Mouse (Mus musculus) spleen, postnatal 10 days (tissue): ENCODE measurements around the gene Csf3r.

Experiments
- DNase-seq, 2 experiments: peaks; one replicate each; pipeline ENCODE4 v3.0.0; 2021 to 2022; ENCODE audit warnings: low spot score in 2 of 2

Gene Csf3r

DNA sequence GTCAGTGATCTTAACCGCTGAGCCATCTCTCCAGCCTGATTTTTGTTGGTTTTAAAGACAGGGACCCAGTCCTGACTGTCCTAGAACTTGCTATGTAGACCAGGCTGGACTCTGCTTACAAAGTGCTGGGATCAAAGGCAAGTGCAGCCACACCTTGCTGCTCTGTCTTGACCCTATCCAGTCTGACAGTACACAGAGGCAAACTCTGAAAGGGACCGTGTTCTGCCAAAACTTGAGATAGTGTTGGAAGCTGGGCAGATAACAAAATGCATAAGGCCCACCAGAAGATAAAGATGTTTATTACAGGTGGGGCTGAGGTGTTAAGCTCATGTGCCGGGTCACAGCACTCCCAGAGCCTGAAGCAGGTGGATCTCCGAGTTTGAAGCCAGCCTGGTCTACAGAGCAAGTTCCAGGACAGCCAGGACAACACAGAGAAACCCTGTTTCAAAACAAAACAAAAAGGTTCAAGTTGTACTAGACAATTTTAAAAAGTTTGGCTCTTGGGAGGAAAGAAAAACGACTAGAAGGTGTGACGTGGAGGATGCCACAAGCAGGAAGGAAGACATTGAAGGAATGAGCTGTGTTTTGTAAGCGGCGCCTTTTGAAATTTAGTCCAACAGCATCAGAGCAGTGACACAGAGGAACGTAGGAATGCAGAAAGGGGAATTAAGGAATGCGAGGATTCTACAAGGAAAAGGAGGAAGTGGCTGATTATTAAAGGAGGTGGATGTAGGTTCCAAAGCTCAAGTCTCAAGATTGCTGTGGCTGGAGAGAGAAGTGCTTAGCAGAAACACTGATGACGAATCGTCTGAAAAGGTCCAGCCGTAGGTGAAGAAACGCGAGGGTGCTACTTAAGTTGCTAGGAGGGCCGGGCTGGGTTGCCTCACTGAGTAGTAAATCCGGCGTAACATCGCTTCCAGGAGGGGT, 33.1 kb downstream of the Csf3r start:
- peak in 1 of 2 experiments; percentile 10 for DNase-seq

DNA sequence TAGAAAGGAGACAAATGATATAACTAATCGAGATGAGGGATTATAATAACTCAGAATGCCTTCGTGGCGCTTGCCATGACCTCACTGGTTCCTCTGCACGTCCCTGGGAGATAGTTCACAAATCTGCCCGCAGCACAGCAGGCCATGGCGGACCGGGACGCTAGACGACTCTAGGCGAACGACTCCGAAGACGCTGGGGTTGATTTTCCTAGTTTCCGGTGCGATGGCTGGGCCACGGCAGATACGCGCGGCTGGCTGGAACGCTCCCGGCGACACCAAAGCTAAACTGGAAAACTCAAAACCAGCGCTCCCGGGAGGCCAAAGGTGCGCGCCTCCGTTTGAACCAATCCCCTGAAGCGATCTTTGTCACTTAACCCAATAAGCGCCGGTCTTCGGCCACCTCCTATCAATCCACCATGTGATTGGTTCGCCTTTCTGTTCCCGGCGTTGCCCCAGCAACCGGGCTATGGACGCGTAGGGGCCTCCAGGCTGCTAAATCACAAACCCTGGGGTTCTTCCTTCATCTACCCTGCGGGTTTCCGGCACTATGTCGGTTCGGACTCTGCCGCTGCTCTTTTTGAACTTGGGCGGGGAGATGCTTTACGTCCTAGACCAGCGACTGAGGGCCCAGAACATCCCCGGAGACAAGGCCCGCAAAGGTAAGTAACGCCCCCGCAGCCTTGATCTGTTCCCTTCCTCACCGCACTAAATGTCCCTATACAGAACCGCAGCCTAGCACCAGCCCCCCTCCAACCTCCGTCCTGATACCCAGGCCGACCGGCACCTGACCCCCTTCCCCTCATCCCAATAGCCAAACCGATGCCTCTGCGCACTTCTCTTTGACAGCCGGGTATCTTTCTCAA, 34.0 kb downstream of the Csf3r start, which contains the start of gene Oscp1:
Gene Oscp1 (plus strand): TSS at position 432 of the 863 bp plus-strand sequence.
- peak; percentile 79 to 93 for DNase-seq

DNA sequence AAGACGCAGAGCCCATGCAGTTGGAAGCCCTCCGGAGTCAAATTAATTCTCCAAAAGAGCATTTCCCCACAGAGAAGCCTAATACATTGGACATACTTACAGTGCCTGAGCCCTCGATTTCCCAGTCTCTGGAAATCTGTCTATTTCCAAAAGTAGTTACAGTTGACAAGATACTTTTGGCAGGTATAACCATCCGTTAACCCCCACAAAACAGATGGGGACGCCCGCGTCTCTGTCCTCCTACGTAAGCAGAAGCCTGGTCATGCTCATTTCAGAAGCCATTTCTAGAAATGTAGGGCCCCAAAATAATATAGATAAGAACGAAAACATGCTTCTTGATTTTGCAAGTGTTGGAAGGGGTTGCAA, 34.6 kb downstream of the Csf3r start:
- DNase-seq = no peak

DNA sequence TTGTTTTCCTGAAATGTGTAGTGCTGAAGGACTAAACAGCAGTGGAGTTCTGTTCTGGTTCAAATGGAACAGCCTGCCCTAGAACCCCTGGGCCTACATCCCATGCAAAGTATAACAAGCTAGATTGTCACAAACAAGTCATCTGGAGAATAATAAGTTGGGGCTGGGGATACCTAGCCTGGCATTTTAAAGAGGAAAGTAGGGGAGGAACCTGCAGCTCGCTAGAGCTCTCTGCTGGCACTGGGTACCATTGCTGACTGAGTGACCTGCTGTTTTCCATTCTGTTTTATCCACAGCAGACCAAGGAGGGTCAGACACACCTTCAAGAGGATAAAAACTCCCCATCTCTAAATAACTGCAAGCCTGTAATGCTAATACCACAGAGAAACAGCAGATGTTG, 38.5 kb downstream of the Csf3r start:
- DNase-seq = peak in 1 of 2 experiments; percentile 35

DNA sequence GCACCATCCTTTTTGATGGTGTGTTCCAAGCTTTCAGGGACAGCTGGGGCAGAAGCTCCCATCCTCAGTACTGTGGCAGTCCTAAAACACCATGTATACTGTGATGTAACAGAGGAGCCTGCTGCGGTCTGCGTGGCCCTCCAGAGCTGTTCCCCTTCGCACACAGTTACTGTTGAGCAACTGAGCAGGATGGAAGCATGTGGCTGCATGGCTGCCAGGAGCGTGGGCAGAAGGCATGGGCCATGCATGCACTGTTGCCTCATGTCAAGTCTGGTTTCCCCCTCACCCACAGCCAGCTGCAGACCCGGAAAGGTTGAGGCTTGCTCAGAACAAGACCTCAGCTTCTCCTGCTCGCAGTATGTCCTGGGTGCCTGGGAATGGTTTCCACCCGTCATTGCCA, 40.9 kb downstream of the Csf3r start:
- DNase-seq = no peak

DNA sequence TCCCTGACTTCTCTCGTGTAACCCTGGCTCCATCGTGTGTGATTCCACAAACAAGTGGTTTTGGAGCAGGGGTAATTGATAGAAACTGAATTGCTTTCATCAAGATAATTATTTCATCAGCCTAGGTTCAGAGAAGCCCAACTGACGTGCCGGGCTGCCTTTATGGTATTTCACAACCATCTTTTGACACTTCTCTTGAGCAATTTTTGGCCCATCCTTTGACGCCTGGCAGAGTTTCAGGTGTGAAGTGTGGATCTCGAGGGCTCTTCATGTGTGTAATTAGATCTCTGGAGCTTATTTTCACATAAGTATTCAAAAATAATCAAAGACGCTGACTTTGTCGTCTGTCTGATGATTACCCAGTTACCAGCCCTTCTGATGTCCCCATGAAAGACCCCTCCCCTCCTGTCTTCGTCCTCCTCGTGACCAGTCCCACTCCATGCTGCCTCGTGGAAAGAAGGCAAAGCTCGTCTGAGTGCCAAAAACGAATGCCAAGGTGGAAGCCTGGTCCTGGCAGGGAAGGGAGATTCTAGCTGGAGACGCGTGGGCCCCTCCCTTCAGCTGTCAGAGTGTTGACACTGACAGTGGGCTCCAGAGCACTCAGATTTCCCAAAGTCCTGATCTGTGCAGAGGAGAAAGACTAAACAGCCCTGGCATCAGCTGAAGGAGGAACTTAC, 43.2 kb downstream of the Csf3r start:
- DNase-seq = no peak

DNA sequence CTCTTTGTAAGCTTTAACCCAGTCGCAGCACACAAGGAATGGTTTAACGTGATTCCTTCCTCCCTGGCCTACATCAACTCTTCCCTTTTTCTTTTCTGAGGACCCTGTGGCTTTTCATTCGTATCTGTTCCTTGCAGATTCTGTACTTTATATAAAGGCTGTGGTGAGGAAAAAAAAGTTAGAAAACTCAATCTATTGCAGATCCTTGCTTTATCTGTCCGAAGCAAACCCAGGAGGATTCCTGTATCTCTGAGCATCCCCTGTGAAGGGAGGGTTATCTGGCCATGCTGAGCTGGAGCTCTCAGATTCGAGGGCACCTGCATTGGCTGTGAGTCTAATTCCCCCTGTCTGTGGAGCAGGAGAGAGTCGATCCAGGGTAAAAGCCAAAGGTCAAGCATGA, 44.5 kb downstream of the Csf3r start:
- DNase-seq = no peak

DNA sequence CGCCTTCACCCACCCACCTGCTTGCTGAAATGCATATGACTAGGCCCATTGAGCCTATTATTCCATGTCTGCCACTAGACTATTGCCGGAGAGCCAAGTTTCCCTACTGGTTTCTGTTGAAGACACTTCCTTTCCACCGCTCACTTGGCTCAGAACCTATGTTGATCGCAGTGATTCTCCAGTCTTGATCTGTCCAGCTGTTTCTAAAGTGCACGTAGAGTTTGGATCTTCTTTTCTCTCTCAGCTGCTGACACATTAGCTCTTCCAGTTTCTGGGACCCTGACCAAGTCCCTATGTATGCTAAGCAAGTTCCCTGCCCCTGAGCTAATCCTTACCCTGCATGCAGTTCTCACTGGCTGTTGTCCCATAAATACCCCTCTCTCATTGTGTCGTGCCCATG, 53.5 kb downstream of the Csf3r start:
- DNase-seq = no peak

DNA sequence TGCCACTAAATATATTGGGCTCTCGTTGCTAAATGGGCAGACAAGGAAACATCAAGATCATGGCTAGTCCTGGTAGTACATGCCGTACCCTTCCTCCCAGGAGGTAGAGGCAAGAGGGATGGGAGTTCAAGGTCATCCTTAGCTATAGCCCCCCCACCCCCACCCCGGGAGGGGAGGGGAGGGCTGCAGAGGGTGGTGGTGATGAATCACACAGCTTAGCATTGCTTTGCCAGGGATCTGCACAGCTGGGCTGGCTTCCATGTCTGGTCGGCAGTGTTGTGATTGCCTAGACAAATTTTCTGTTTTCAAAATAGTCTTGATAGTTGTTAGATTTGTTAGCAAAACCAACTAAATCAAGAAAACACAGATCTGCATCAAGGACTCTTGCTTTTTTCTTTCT, 54.9 kb downstream of the Csf3r start:
- DNase-seq = no peak

DNA sequence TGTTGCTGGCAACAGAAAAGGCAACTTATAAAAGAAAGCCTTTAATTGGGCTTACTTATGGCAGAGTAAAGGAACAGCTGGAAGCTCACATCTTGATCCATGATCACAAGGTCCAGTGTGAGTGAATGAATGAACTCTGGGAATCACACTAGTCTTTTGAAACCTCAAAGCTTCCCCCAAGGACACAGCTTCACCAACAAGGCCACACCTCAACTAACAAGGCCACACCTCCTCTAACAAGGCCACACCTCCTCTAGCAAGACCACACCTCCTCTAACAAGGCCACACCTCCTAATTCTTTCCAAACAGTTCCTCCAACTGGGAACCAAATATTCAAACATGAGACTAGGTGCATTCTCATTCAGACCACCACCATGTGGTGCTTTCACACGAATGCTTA, 57.3 kb downstream of the Csf3r start:
- DNase-seq = no peak

DNA sequence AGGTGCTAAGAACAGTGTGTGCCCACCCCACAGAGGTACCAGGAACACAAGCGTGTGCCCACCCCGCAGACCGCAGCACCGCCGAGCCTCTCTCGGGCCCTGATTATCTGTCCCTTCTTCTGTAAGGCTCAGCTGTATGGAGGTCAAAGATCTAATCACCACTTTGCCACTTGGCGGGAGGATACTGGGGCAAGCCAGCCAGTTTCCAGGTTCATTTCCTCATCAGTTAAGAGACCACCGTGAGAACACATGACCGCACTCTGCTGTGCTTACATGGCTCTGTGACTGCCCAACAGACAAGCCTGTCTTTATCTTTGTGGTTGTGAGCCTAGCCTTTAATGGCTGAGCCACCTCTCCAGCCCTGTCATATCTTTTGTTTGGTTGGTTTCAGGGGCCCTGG, 58.7 kb downstream of the Csf3r start:
- DNase-seq = no peak

DNA sequence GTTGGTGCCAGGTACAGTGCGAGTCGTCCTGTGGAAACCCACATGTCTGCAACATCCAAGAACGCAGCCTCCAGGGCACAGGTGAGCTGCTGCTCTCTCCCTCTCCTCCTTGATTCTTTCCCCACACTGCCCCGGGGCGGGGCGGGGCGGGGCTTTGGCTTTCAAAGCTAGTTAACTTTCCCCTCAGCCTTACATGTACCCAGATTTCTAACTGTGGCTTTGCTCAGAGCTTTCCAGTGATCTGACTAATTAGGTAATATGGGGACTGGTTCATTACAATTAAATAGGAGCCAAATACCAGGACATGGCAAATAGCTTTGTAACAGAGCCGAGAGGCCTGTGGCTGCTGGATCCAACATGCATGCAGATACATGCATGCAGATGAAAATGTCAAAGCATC, 60.0 kb downstream of the Csf3r start:
- no peak for DNase-seq

DNA sequence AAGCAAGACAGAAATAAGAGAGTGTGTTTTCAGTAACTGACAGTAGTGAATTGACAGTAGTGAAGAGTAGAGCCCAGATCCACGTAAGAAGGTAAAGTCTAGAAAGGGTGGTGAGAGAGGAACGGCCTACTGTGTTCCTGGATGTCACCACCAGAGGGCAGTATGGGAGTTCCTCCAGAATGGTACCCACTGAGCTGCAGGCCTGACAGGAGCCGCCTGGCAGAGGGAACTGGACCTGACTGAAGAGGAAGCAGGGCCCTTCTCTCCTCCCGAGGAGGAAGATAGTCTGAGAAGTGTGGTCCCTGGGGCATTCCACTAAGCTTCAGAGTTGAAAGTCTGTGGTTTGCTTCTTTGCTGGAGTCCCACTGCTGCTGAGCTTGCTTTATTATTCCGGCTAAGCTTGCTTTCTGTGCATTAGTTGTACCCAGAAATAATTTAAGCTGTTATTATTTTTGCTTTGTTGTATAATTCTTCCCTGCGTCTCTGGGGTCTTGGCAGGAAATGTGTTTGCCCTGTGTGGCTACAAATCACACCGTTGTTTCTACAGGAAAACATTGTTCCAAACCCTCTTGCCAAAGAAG, 61.7 kb downstream of the Csf3r start:
- peak; percentile 76 to 86 for DNase-seq

DNA sequence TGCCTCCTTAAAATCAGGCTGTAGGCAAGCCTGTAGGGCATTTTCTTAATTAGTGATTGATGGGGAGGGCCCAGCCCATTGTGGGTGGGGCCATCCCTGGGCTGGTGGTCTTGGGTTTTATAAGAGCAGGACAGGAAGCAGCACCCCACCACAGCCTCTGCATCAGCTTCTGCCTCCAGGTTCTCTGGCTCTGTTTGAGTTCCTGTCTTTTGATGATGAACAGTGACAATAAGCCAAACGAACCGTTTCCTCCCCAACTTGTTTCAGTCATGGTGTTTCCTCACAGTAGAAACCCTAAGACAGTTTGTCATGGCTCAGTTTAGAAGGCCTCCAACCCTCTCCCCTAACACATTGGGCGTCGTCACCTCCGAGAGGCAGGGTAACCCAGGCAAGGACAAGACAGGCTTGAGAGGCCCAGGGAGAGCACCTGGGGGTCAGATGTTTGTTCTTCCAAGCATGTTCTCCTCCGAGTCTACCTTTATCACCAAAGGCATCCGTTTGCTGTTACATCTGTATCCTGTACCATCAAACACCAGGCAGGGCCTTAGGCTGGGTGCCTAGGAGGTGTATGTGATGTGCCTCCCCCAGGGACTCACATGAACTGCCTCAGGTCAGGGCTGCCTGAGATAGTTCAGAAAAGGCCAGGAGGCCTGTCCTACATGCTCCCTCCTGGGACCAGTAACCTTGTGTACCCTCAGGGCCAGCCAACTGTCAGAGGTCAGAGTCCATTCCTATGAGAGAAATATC, 65.9 kb downstream of the Csf3r start:
- no peak for DNase-seq

DNA sequence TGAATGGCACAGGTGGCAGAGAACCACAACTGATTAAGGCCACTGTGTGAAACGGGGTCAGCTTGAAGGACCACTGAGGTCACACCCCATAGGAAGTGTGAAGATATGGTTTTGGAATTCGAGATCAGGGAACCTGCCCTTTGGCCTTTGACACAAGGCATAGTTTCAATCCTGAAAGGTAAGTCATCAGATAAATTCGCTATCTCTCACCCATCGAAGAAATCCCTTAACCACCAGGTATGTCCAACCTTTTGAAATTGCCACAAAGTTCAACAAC, 66.4 kb downstream of the Csf3r start:
- no peak for DNase-seq

DNA sequence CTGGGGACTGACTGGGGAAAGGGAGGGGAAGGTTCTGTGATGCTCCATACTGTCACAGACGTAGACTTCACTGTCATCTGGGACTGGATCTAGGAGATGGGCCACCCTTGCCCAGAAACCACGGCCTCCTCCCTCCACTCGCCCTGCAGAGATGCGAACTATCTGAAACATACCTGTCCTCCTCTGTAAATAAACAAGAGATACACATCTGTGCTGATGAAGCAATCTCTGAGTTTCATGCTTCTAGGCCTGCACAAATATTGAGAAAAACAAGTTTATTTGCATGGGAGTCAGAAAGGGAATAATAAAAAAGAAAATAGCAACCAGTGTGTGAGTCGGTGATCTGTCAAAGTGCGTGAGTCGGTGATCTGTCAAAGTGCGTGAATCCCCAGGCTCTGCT, 67.5 kb downstream of the Csf3r start:
- DNase-seq = no peak
